Comparison of ENCODE assay signal across 14 mouse cellular contexts in the genomic region with DNA sequence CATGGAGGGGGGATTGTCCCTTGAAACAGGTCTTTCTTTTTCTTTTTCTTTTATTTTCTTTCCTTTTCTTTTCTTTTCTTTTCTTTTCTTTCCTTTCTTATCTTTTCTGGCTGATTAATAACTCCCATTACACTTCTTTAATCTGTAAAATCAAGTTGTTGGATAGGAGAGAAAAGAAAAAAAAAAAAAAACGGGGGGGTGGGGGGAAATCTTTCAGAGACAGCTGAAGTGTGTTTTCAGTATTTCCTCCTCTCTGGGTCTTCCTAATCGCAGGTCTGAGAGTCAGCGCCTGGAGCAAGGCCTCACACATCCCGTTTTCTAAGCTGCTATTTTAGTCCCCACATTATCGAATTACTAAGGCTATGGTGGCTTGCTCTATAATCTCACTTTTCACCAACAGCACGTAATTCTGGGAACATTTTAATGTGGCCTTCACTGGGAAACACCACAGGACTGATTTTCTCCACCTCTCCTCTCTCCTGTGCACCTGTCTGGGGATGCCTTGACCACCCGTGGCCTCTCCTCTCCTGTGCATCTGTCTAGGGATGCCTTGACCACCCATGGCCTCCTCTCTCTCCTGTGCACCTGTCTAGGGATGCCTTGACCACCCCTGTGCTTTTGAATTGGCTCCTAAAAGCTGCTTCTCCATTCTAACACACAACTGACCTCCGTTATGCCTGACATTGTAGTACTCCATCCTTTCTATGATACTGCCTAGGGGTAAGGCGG. TPM values are rescaled to one million over a fixed set of nuclear protein-coding genes. Genes with fewer than 3 reads are reported as not detected.
ATAC-seq and TF ChIP-seq lines count a peak whose summit lies in the region.
"Had no signal": no experiment of that assay in that cellular context is flagged by ENCODE, and none has a peak within 500 bp of the region (broad histone marks: within the 10 kb centered on the region; RNA-seq: fewer than 3 reads in every experiment).

No protein-coding gene starts in this region.

- H3K27me3 ChIP-seq in intestine, embryonic 15.5 days (replicated peaks) = no peaks in the 10 kb centered on the region
- no peaks in the 10 kb centered on the region for H3K27me3 ChIP-seq in intestine, embryonic 16.5 days (replicated peaks; ENCODE audit: control insufficient read depth, insufficient read depth, low read length)
- H3K27me3 ChIP-seq in megakaryocyte, embryonic 14.5 days (replicated peaks) = no peaks in the 10 kb centered on the region
- no peaks in the 10 kb centered on the region for H3K27me3 ChIP-seq in intestine, postnatal 0 days (replicated peaks; ENCODE audit: control insufficient read depth, insufficient read depth, low read length)
- H3K27me3 ChIP-seq in forebrain, embryonic 13.5 days = no peaks in the 10 kb centered on the region
- H3K27me3 ChIP-seq: stomach, embryonic 15.5 days had no signal

- no peaks in the 10 kb centered on the region for H3K9me3 ChIP-seq in intestine, embryonic 15.5 days
- H3K9me3 ChIP-seq in intestine, embryonic 16.5 days (ENCODE audit: control insufficient read depth, low read length) = no peaks in the 10 kb centered on the region
- H3K9me3 ChIP-seq in megakaryocyte, embryonic 14.5 days = no peaks in the 10 kb centered on the region
- no peaks in the 10 kb centered on the region for H3K9me3 ChIP-seq in intestine, postnatal 0 days (ENCODE audit: control insufficient read depth)
- H3K9me3 ChIP-seq in forebrain, embryonic 13.5 days (replicated peaks) = no peaks in the 10 kb centered on the region
- H3K9me3 ChIP-seq: embryonic facial prominence, embryonic 10.5 days; stomach, embryonic 15.5 days had no signal

- no peak overlapping the region for H3K4me3 ChIP-seq in intestine, embryonic 15.5 days (replicated peaks)
- H3K4me3 ChIP-seq in intestine, embryonic 16.5 days (ENCODE audit: low read length) = no peak overlapping the region
- H3K4me3 ChIP-seq in megakaryocyte, embryonic 14.5 days (replicated peaks) = peak overlapping the region; percentile 94
- peak overlapping the region; percentile 30; the same call in 1 of the 2 replicates for H3K4me3 ChIP-seq in intestine, postnatal 0 days (ENCODE audit: low read depth, low read length)
- H3K4me3 ChIP-seq in forebrain, embryonic 13.5 days = no peak overlapping the region
- H3K4me3 ChIP-seq: embryonic facial prominence, embryonic 10.5 days had no signal

- no peak overlapping the region for H3K27ac ChIP-seq in intestine, embryonic 15.5 days
- H3K27ac ChIP-seq in intestine, embryonic 16.5 days (ENCODE audit: low read length) = no peak overlapping the region
- no peak overlapping the region for H3K27ac ChIP-seq in intestine, postnatal 0 days (ENCODE audit: low read depth, low read length)
- H3K27ac ChIP-seq in forebrain, embryonic 13.5 days = no peak overlapping the region
- H3K27ac ChIP-seq: embryonic facial prominence, embryonic 10.5 days had no signal

- peaks cover 15% of the 10 kb centered on the region; the same call in 1 of the 2 replicates for H3K4me1 ChIP-seq in intestine, embryonic 15.5 days (replicated peaks)
- peaks cover 33% of the 10 kb centered on the region for H3K4me1 ChIP-seq in intestine, embryonic 16.5 days (ENCODE audit: control insufficient read depth, insufficient read depth, low read length)
- peaks cover 79% of the 10 kb centered on the region for H3K4me1 ChIP-seq in megakaryocyte, embryonic 14.5 days
- H3K4me1 ChIP-seq in intestine, postnatal 0 days (replicated peaks; ENCODE audit: control insufficient read depth, insufficient read depth, low read length) = no peaks in the 10 kb centered on the region; the same call in 1 of the 2 replicates
- H3K4me1 ChIP-seq in forebrain, embryonic 13.5 days = no peaks in the 10 kb centered on the region

- 67% methylated on average over 9 of the region's 9 CpGs for WGBS in intestine, embryonic 15.5 days
- WGBS in intestine, embryonic 16.5 days = 75% methylated on average over 9 of the region's 9 CpGs
- 78% methylated on average over 9 of the region's 9 CpGs for WGBS in intestine, postnatal 0 days
- 71% methylated on average over 9 of the region's 9 CpGs for WGBS in forebrain, embryonic 13.5 days

- H3K4me2 ChIP-seq in intestine, embryonic 15.5 days (replicated peaks) = peak overlapping the region; percentile 14; the same call in 1 of the 2 replicates
- no peak overlapping the region for H3K4me2 ChIP-seq in intestine, embryonic 16.5 days (ENCODE audit: low read depth, low read length)
- peak overlapping the region; percentile 67 for H3K4me2 ChIP-seq in intestine, postnatal 0 days (replicated peaks; ENCODE audit: low read depth)
- H3K4me2 ChIP-seq in forebrain, embryonic 13.5 days = no peak overlapping the region

- no peak overlapping the region for H3K9ac ChIP-seq in intestine, embryonic 15.5 days
- no peak overlapping the region for H3K9ac ChIP-seq in intestine, embryonic 16.5 days (ENCODE audit: low read depth, low read length)
- no peak overlapping the region; the same call in 1 of the 2 replicates for H3K9ac ChIP-seq in intestine, postnatal 0 days (ENCODE audit: low read depth, low read length)
- no peak overlapping the region for H3K9ac ChIP-seq in forebrain, embryonic 13.5 days
- H3K9ac ChIP-seq: stomach, embryonic 15.5 days had no signal

- TF ChIP-seq CTCF in intestine, postnatal 0 days (IDR thresholded peaks at IDR 0.05; ENCODE audit: low read depth) = no peak

- ATAC-seq in intestine, embryonic 15.5 days = no peak
- no peak for ATAC-seq in intestine, embryonic 16.5 days
- ATAC-seq in megakaryocyte, adult 5-6 weeks (ENCODE audit: poor library complexity, severe bottlenecking) = no peak
- no peak for ATAC-seq in intestine, postnatal 0 days
- no peak for ATAC-seq in frontal cortex, adult (ENCODE audit: low TSS enrichment)
- ATAC-seq in forebrain, embryonic 13.5 days = no peak
- ATAC-seq: hindbrain, embryonic 16.5 days had no signal

- H3K36me3 ChIP-seq in intestine, embryonic 15.5 days = no peaks in the 10 kb centered on the region
- H3K36me3 ChIP-seq in intestine, embryonic 16.5 days (ENCODE audit: control insufficient read depth, insufficient read depth, low read length) = no peaks in the 10 kb centered on the region
- peaks cover 46% of the 10 kb centered on the region for H3K36me3 ChIP-seq in megakaryocyte, embryonic 14.5 days (replicated peaks; ENCODE audit: low read length)
- no peaks in the 10 kb centered on the region for H3K36me3 ChIP-seq in intestine, postnatal 0 days (ENCODE audit: control insufficient read depth, insufficient read depth)
- H3K36me3 ChIP-seq in forebrain, embryonic 13.5 days (ENCODE audit: poor library complexity, severe bottlenecking) = no peaks in the 10 kb centered on the region
- H3K36me3 ChIP-seq: embryonic facial prominence, embryonic 10.5 days; stomach, embryonic 15.5 days had no signal

RNA-seq across cellular contexts. Expression of gene Tmem140, which starts 1.0 kb away (rescaled TPM):
- polyA plus RNA-seq in intestine, embryonic 15.5 days (2015; fragmentation: Nextera tagmentation; extraction: Ambion mirVana) = 1.7 and 1.8 TPM in 2 replicates
- polyA plus RNA-seq in intestine, embryonic 16.5 days (2015; fragmentation: Nextera tagmentation; extraction: Ambion mirVana) = 1.8 TPM in 2 replicates
- polyA plus RNA-seq in megakaryocyte, embryonic 14.5 days (2012; ENCODE audit: insufficient read depth, low replicate concordance) = 5.5 and 11.5 TPM in 2 replicates
- 3.1 and 5.0 TPM in 2 replicates for total RNA-seq in megakaryocyte, adult 5-6 weeks (2015)
- total RNA-seq in megakaryocyte, adult 5-6 weeks (2017) = 2.8 and 6.1 TPM in 2 replicates
- polyA plus RNA-seq in intestine, postnatal 0 days (2015; fragmentation: Nextera tagmentation; extraction: Ambion mirVana) = 12.9 and 25.0 TPM in 2 replicates
- polyA plus RNA-seq in forebrain, embryonic 13.5 days (2015; fragmentation: Nextera tagmentation; extraction: Ambion mirVana) = 1.4 and 1.7 TPM in 2 replicates

RNA-seq across cellular contexts. Expression of gene Cyren, which starts 13.9 kb away (rescaled TPM):
- 11.0 and 11.3 TPM in 2 replicates for polyA plus RNA-seq in intestine, embryonic 15.5 days (2015; fragmentation: Nextera tagmentation; extraction: Ambion mirVana)
- polyA plus RNA-seq in intestine, embryonic 16.5 days (2015; fragmentation: Nextera tagmentation; extraction: Ambion mirVana) = 11.4 and 11.9 TPM in 2 replicates
- 14.0 and 14.5 TPM in 2 replicates for polyA plus RNA-seq in megakaryocyte, embryonic 14.5 days (2012; ENCODE audit: insufficient read depth, low replicate concordance)
- total RNA-seq in megakaryocyte, adult 5-6 weeks (2015) = 7.5 and 8.1 TPM in 2 replicates
- 3.8 and 7.1 TPM in 2 replicates for total RNA-seq in megakaryocyte, adult 5-6 weeks (2017)
- polyA plus RNA-seq in intestine, postnatal 0 days (2015; fragmentation: Nextera tagmentation; extraction: Ambion mirVana) = 6.2 and 6.8 TPM in 2 replicates
- polyA plus RNA-seq in forebrain, embryonic 13.5 days (2015; fragmentation: Nextera tagmentation; extraction: Ambion mirVana) = 12.1 and 14.6 TPM in 2 replicates

RNA-seq across cellular contexts. Expression of gene Wdr91, which starts 46.7 kb away (rescaled TPM):
- 7.1 and 8.4 TPM in 2 replicates for polyA plus RNA-seq in intestine, embryonic 15.5 days (2015; fragmentation: Nextera tagmentation; extraction: Ambion mirVana)
- polyA plus RNA-seq in intestine, embryonic 16.5 days (2015; fragmentation: Nextera tagmentation; extraction: Ambion mirVana) = 7.2 and 7.5 TPM in 2 replicates
- 13.0 and 28.5 TPM in 2 replicates for polyA plus RNA-seq in megakaryocyte, embryonic 14.5 days (2012; ENCODE audit: insufficient read depth, low replicate concordance)
- total RNA-seq in megakaryocyte, adult 5-6 weeks (2015) = 4.2 and 7.6 TPM in 2 replicates
- total RNA-seq in megakaryocyte, adult 5-6 weeks (2017) = 19.6 and 27.5 TPM in 2 replicates
- polyA plus RNA-seq in intestine, postnatal 0 days (2015; fragmentation: Nextera tagmentation; extraction: Ambion mirVana) = 5.7 and 6.9 TPM in 2 replicates
- 9.7 and 10.7 TPM in 2 replicates for polyA plus RNA-seq in forebrain, embryonic 13.5 days (2015; fragmentation: Nextera tagmentation; extraction: Ambion mirVana)

RNA-seq across cellular contexts. Expression of gene Stra8, which starts 56.0 kb away (rescaled TPM):
- polyA plus RNA-seq in intestine, embryonic 15.5 days (2015; fragmentation: Nextera tagmentation; extraction: Ambion mirVana) = not detected in 2 replicates
- not detected in 2 replicates for polyA plus RNA-seq in intestine, embryonic 16.5 days (2015; fragmentation: Nextera tagmentation; extraction: Ambion mirVana)
- polyA plus RNA-seq in megakaryocyte, embryonic 14.5 days (2012; ENCODE audit: insufficient read depth, low replicate concordance) = not detected in 2 replicates
- total RNA-seq in megakaryocyte, adult 5-6 weeks (2015) = not detected in 2 replicates
- not detected in 2 replicates for total RNA-seq in megakaryocyte, adult 5-6 weeks (2017)
- polyA plus RNA-seq in intestine, postnatal 0 days (2015; fragmentation: Nextera tagmentation; extraction: Ambion mirVana) = not detected in 2 replicates
- not detected in 2 replicates for polyA plus RNA-seq in forebrain, embryonic 13.5 days (2015; fragmentation: Nextera tagmentation; extraction: Ambion mirVana)
- total RNA-seq: gastrocnemius, postnatal 25 days; left cerebral cortex, postnatal 10 days; monocyte, adult 5-6 weeks had no signal
- polyA plus RNA-seq: hindbrain, embryonic 16.5 days; stomach, embryonic 15.5 days; urinary bladder, adult 2 months had no signal

Comparison
In these comparisons a context has a peak if more than half of its experiments do, and no peak if none do; other contexts are left out.
1. H3K4me2 ChIP-seq: peak in intestine, embryonic 15.5 days (single experiment) and intestine, postnatal 0 days (single experiment); none in intestine, embryonic 16.5 days (single experiment) and forebrain, embryonic 13.5 days (single experiment).
2. H3K4me3 ChIP-seq: peak in megakaryocyte, embryonic 14.5 days (single experiment) and intestine, postnatal 0 days (single experiment); none in intestine, embryonic 15.5 days (single experiment), intestine, embryonic 16.5 days (single experiment) and forebrain, embryonic 13.5 days (single experiment).